Mouse (Mus musculus): ENCODE results near the gene Tceanc.

Gene Tceanc

GRCm38 (mm10) chrX:166495052-166495451 lies 23.3 kb downstream of the Tceanc start:
- DNase-seq (ENCODE audit: low read depth, low spot score): no peak

GRCm38 (mm10) chrX:166479365-166479983 lies 38.9 kb downstream of the Tceanc start, which contains the start of gene Rab9:
Gene Rab9, minus strand, starts transcription at chrX:166479867.
- peak; percentile 79 for DNase-seq (ENCODE audit: low read depth, low spot score)

- DNase-seq (ENCODE audit: low read depth, low spot score): no peak
Measured at GRCm38 (mm10) chrX:166478631-166479364, 39.6 kb downstream of the Tceanc start.

- no peak for DNase-seq (ENCODE audit: low read depth, low spot score)
Measured at GRCm38 (mm10) chrX:166477393-166477792, 41.0 kb downstream of the Tceanc start.

DNA sequence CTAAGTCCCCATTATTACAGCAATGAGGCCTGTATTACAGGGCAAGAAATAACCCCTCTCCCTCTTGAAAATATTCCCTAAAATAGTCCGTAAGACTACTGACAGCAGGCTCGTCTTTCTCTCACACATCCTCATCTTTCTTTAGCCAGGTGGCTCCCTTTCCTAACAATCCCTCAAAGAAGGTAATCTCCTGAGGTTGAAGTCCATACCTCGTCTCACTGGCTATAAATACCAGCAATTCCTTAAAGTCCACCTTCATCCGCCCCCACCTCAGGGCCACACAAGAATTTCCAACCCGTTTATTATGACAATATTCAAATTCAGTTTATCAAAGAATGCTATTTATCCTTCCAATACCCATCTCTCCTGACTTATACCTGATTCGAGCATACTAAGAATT lies 45.8 kb downstream of the Tceanc start:
- DNase-seq (ENCODE audit: low read depth, low spot score): no peak

- no peak for DNase-seq (ENCODE audit: low read depth, low spot score)
Measured at GRCm38 (mm10) chrX:166468321-166468720, 50.0 kb downstream of the Tceanc start.

GRCm38 (mm10) chrX:166455525-166455924 lies 62.8 kb downstream of the Tceanc start:
- DNase-seq (ENCODE audit: low read depth, low spot score): no peak

DNA sequence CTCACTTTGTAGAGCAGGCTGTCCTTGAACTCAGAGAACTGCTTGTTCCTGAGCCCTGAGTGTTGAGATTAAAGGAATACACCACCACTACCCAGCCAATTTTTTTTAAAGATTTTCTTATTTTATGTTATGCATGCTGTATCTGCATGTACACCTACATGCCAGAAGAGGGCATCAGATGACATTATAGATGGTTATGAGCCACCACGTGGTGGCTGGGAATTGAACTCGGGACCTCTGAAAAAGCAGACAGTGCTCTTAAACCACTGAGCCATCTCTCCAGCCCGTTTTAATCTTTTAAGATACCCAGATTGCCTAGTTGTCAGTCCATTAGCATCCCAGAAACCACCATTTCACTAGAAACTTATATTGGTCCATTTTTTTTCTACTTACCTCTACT lies 64.0 kb downstream of the Tceanc start:
- no peak for DNase-seq (ENCODE audit: low read depth, low spot score)

DNA sequence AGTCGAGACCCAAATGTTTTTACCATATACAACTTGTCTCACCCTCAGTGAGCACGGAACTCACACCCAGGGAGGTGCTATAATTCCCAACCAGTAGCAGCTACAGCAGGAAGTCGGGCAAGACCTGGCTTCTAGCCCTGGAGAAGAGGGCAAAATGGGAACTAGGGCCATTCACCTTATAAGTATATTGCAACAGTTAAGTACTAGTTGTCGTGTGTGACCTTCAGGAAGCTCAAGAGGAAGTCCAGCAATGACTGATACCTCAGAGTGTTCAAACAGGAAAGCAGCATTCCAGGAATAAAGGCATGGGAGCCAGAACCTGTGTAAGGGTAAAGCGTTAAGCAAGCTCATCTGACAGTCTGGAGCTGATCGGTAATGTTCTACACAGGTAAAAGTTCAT lies 64.8 kb downstream of the Tceanc start:
- no peak for DNase-seq (ENCODE audit: low read depth, low spot score)
